Mouse (Mus musculus) cerebellum, postnatal 10 days (tissue): ENCODE results near the gene Degs1.
"Not testable (repeated sequence)": the region's sequence is repeated elsewhere in the genome, so short reads cannot be mapped to it uniquely, and the experiment has no call there.

Experiments used
- DNase-seq, 2 experiments: peaks; one replicate each; pipeline ENCODE4 v3.0.0; 2021; ENCODE audit warnings: mixed read lengths in 2 of 2

Gene Degs1

GRCm38 (mm10) chr1:182282091-182283075 is at the start of gene Degs1:
Degs1 (minus strand) TSS chr1:182282804.
- DNase-seq: peak; percentile 97 to 98

GRCm38 (mm10) chr1:182325919-182326318 is 43.3 kb upstream of the Degs1 start:
- no peak for DNase-seq

GRCm38 (mm10) chr1:182324552-182324951 is 41.9 kb upstream of the Degs1 start:
- no peak for DNase-seq

GRCm38 (mm10) chr1:182323139-182323538 is 40.5 kb upstream of the Degs1 start:
- DNase-seq: no peak

- DNase-seq: no peak
These were observed 31.6 kb upstream of the Degs1 start for GRCm38 (mm10) chr1:182314201-182314600.

- DNase-seq: no peak
These were observed 30.6 kb upstream of the Degs1 start for GRCm38 (mm10) chr1:182313181-182313580.

GRCm38 (mm10) chr1:182311376-182311775 is 28.8 kb upstream of the Degs1 start:
- DNase-seq: peak in 1 of 2 experiments; percentile 25

GRCm38 (mm10) chr1:182310316-182310715 is 27.7 kb upstream of the Degs1 start:
- no peak for DNase-seq

GRCm38 (mm10) chr1:182309403-182309802 is 26.8 kb upstream of the Degs1 start:
- no peak for DNase-seq

- DNase-seq: no peak
These were observed 20.3 kb upstream of the Degs1 start for GRCm38 (mm10) chr1:182302916-182303315.

GRCm38 (mm10) chr1:182302176-182302870 is 19.7 kb upstream of the Degs1 start:
- no peak for DNase-seq

GRCm38 (mm10) chr1:182297821-182298220 is 15.2 kb upstream of the Degs1 start:
- no peak for DNase-seq

- no peak for DNase-seq
These were observed 14.6 kb upstream of the Degs1 start for GRCm38 (mm10) chr1:182297246-182297645.

- DNase-seq: no peak
These were observed 14.2 kb upstream of the Degs1 start for GRCm38 (mm10) chr1:182296816-182297215.

GRCm38 (mm10) chr1:182296141-182296540 is 13.5 kb upstream of the Degs1 start:
- no peak for DNase-seq

GRCm38 (mm10) chr1:182292291-182292690 is 9.7 kb upstream of the Degs1 start:
- DNase-seq: no peak

GRCm38 (mm10) chr1:182290741-182291140 is 8.1 kb upstream of the Degs1 start:
- DNase-seq: not testable (repeated sequence)

- peak; percentile 20 to 39 for DNase-seq
These were observed 7.2 kb upstream of the Degs1 start for GRCm38 (mm10) chr1:182289781-182290180.

- DNase-seq: no peak
These were observed 6.0 kb upstream of the Degs1 start for GRCm38 (mm10) chr1:182288601-182289000.

- no peak for DNase-seq
These were observed 5.2 kb upstream of the Degs1 start for GRCm38 (mm10) chr1:182287781-182288180.

GRCm38 (mm10) chr1:182284795-182285194 is 2.2 kb upstream of the Degs1 start:
- no peak for DNase-seq

- peak in 1 of 2 experiments; percentile 10 for DNase-seq
These were observed 627 bp upstream of the Degs1 start for GRCm38 (mm10) chr1:182283231-182283630.

GRCm38 (mm10) chr1:182281251-182281711 is 1.3 kb downstream of the Degs1 start:
- DNase-seq: peak in 1 of 2 experiments; percentile 15

GRCm38 (mm10) chr1:182280577-182280976 is 2.0 kb downstream of the Degs1 start:
- DNase-seq: no peak
